Mouse (Mus musculus) ES-Bruce4 (cell line): ENCODE results near the gene Gzmf. TPM values are rescaled to one million over a fixed set of nuclear protein-coding genes. Genes with fewer than 3 reads are reported as not detected.
"Not testable (repeated sequence)": the region's sequence is repeated elsewhere in the genome, so short reads cannot be mapped to it uniquely, and the experiment has no call there.

Experiments used
- H3K27ac ChIP-seq: 2 replicates; pipeline ENCODE4 v1.5.1; 2012; ENCODE audit warnings: low read length, inconsistent platforms; ENCODE audit not compliant: insufficient read depth
- H3K27me3 ChIP-seq: 2 replicates; pipeline ENCODE4 v1.6.1; 2012; ENCODE audit warnings: mild to moderate bottlenecking, low read length, inconsistent platforms; ENCODE audit not compliant: control insufficient read depth, poor library complexity, insufficient read depth, severe bottlenecking
- H3K36me3 ChIP-seq: 2 replicates; pipeline ENCODE4 v1.6.1; 2012; ENCODE audit warnings: inconsistent platforms, mild to moderate bottlenecking, low read length, moderate library complexity; ENCODE audit not compliant: control insufficient read depth, poor library complexity, insufficient read depth, severe bottlenecking
- H3K4me1 ChIP-seq: one replicate; pipeline ENCODE4 v1.8.1; 2011; ENCODE audit warnings: low read length; ENCODE audit not compliant: control insufficient read depth, insufficient read depth
- H3K4me3 ChIP-seq: 2 replicates; pipeline ENCODE4 v1.5.1; 2011; ENCODE audit warnings: low read depth, mild to moderate bottlenecking, low read length
- H3K9ac ChIP-seq: 2 replicates; pipeline ENCODE4 v1.6.1; 2012; ENCODE audit warnings: low read depth, mild to moderate bottlenecking, inconsistent platforms; ENCODE audit not compliant: poor library complexity, severe bottlenecking
- H3K9me3 ChIP-seq: replicated peaks from 2 replicates; pipeline ENCODE4 v1.6.1; 2012; ENCODE audit warnings: mild to moderate bottlenecking, low read length, inconsistent platforms; ENCODE audit not compliant: control insufficient read depth, poor library complexity, insufficient read depth, severe bottlenecking
- CTCF ChIP-seq: IDR thresholded peaks from one replicate; pipeline ENCODE4 v1.8.1; 2011; ENCODE audit warnings: low read depth, low read length
- EP300 ChIP-seq: IDR thresholded peaks from 2 replicates; pipeline ENCODE4 v1.6.1; 2011; ENCODE audit warnings: low read depth, low read length; ENCODE audit not compliant: insufficient read depth
- POLR2A ChIP-seq: IDR thresholded peaks from one replicate; pipeline ENCODE4 v1.8.1; 2011; ENCODE audit warnings: low read length; ENCODE audit not compliant: insufficient read depth
- polyA plus RNA-seq: library from polyadenylated mRNA; stranded (reverse); fragments of >200 nt; gene quantifications from 2 replicates; pipeline ENCODE4 v1.2.4, GENCODE M21; 2011; ENCODE audit warnings: low read depth; ENCODE audit not compliant: missing spikeins, insufficient read depth, insufficient read length

Gzmf gene
- polyA plus RNA-seq = not detected in 2 replicates

- Histone ChIP-seq H3K27ac (no peak within 1 kb of the TSS), H3K9me3 (no peaks in the 10 kb centered on the region), H3K4me3 (no peak within 1 kb of the TSS), H3K27me3 (no peaks in the 10 kb centered on the region), H3K36me3 (no peaks in the 10 kb centered on the region), H3K4me1 (no peaks in the 10 kb centered on the region), H3K9ac (no peak within 1 kb of the TSS)
- TF ChIP-seq POLR2A = no peak
- no peak for TF ChIP-seq EP300
- TF ChIP-seq CTCF = no peak
These were observed at the start of gene Gzmf for GRCm38 (mm10) chr14:56211317-56211716. Gene Gzmf, minus strand, starts transcription at chr14:56211417.

DNA sequence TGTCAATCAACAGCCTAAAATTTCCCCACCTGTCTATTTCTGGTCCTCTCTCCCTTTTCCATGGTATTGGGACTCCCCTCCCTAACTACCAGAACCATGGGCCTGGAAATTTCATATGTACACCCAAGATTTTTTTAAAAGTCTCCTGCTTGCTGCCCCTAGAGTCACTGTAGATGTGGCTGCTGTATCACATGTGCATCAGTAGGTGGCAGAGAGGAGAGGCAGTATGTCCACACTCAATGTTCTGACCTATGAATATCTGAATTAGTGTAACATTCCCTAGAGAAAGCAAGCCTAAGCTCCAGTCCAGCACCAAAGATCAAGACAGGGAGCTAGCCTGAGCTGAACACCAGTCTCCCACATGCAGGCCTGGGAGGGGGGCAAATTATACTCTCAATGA is 29.2 kb upstream of the Gzmf start:
- Histone ChIP-seq H3K4me3 (no peak overlapping the region), H3K4me1 (no peaks in the 10 kb centered on the region)
- TF ChIP-seq POLR2A (no peak), CTCF (no peak), EP300 (no peak)

DNA sequence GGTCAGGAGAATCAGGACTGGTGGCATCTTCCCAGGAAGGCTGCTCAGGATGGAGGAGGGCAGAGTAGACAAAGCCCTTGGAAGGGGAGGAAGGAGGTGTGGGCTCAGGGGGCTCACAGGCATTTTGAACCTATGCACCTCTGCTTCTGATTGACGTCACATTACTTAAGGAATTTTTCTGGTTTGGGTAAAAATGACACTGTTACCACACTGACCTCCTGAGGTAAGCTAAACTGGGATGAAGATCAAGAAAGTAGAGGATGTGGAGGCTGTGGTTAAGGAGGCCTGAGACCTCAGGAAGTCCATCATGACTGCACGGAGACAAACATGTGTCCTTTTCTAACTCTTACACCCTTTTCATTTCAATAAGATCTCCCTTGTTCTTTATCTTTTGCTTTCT is 23.3 kb upstream of the Gzmf start, which contains the start of gene Gzmc:
TSS of gene Gzmc (minus strand) at position 101 of the 400 bp plus-strand sequence.
- no peak for TF ChIP-seq POLR2A
- TF ChIP-seq CTCF = no peak
- TF ChIP-seq EP300 = no peak
- Histone ChIP-seq H3K4me3 (no peak within 1 kb of the TSS), H3K27me3 (no peaks in the 10 kb centered on the region), H3K36me3 (no peaks in the 10 kb centered on the region), H3K9me3 (peaks cover 15% of the 10 kb centered on the region), H3K27ac (no peak within 1 kb of the TSS), H3K4me1 (no peaks in the 10 kb centered on the region), H3K9ac (no peak within 1 kb of the TSS)

More for the DNA sequence above, 29.2 kb upstream of the Gzmf start:
- Histone ChIP-seq H3K27me3 (no peaks in the 10 kb centered on the region), H3K27ac (no peak overlapping the region), H3K9ac (no peak overlapping the region), H3K9me3 (peaks cover 15% of the 10 kb centered on the region), H3K36me3 (no peaks in the 10 kb centered on the region)

GRCm38 (mm10) chr14:56205613-56206012 is 5.6 kb downstream of the Gzmf start:
- no peak overlapping the region for H3K9ac ChIP-seq
- TF ChIP-seq EP300 (no peak), POLR2A (no peak), CTCF (no peak)
- no peaks in the 10 kb centered on the region for H3K9me3 ChIP-seq
- H3K27ac ChIP-seq = no peak overlapping the region
- no peak overlapping the region for H3K4me3 ChIP-seq
- no peaks in the 10 kb centered on the region for H3K4me1 ChIP-seq
- H3K27me3 ChIP-seq = no peaks in the 10 kb centered on the region
- no peaks in the 10 kb centered on the region for H3K36me3 ChIP-seq

GRCm38 (mm10) chr14:56205021-56205420 is 6.2 kb downstream of the Gzmf start:
- not testable (repeated sequence) for H3K9me3 ChIP-seq, H3K27me3 ChIP-seq, H3K27ac ChIP-seq, H3K4me3 ChIP-seq, H3K36me3 ChIP-seq, H3K4me1 ChIP-seq, H3K9ac ChIP-seq
- peak; percentile 77 for TF ChIP-seq CTCF

- Histone ChIP-seq H3K27me3 (no peaks in the 10 kb centered on the region), H3K9me3 (no peaks in the 10 kb centered on the region), H3K36me3 (no peaks in the 10 kb centered on the region), H3K27ac (no peak overlapping the region), H3K9ac (no peak overlapping the region), H3K4me1 (no peaks in the 10 kb centered on the region), H3K4me3 (no peak overlapping the region)
- peak; percentile 92 for TF ChIP-seq CTCF
- TF ChIP-seq POLR2A = no peak
These were observed 7.2 kb downstream of the Gzmf start for GRCm38 (mm10) chr14:56203975-56204374.
